ENCODE assay signal across 8 mouse cellular contexts in genomic region chr6:34909631-34910345, GRCm38 (mm10). TPM values are rescaled to one million over a fixed set of nuclear protein-coding genes. Genes with fewer than 3 reads are reported as not detected.
A peak's percentile ranks its signal among the peaks of the same experiment; 100 is the strongest.
DNase-seq lines count a peak whose midpoint lies in the region; ATAC-seq and TF ChIP-seq lines count a peak whose summit lies in the region.

No protein-coding gene starts in this region.

- no peak for TF ChIP-seq CTCF in spleen, adult 2 months (IDR thresholded peaks at IDR 0.05; ENCODE audit: extremely low read depth, insufficient read depth, insufficient read length, insufficient replicate concordance)

- WGBS in spleen, adult 2 months: 49% methylated on average over 8 of the region's 8 CpGs
- WGBS in limb, embryonic 15.5 days: 46% methylated on average over 8 of the region's 8 CpGs
- 41% methylated on average over 8 of the region's 8 CpGs for WGBS in stomach, embryonic 16.5 days

- peak overlapping the region; percentile 56; the same call in 1 of the 2 replicates for H3K9ac ChIP-seq in limb, embryonic 15.5 days
- peak overlapping the region; percentile 81 for H3K9ac ChIP-seq in stomach, embryonic 16.5 days (ENCODE audit: low read length)

- no peak for TF ChIP-seq POLR2A in spleen, adult 2 months (IDR thresholded peaks at IDR 0.05; ENCODE audit: low read depth, low read length)

- DNase-seq in cerebellum, adult 11-12 months: no peak
- no peak for DNase-seq in spleen, adult 2 months (ENCODE audit: low read depth in 1 of 2, low spot score in 2 of 2)
- no peak for DNase-seq in spleen, postnatal 36 days (ENCODE audit: low spot score in 2 of 2)
- no peak for DNase-seq in gastrocnemius, adult 18-20 months (ENCODE audit: low spot score)
- no peak for DNase-seq in layer of hippocampus, adult 11-12 months (ENCODE audit: low spot score)

- H3K4me3 ChIP-seq in spleen, adult 2 months (ENCODE audit: extremely low read depth, insufficient read depth, insufficient read length): peak overlapping the region; percentile 89
- H3K4me3 ChIP-seq in limb, embryonic 15.5 days: peak overlapping the region; percentile 83
- H3K4me3 ChIP-seq in stomach, embryonic 16.5 days (replicated peaks; ENCODE audit: low read length): peak overlapping the region; percentile 80

- 0 out of 2 replicates have a peak, but pooled peaks have one; percentile 7 for ATAC-seq in cerebellum, adult (ENCODE audit: insufficient number of reproducible peaks, low FRiP score, low TSS enrichment)
- ATAC-seq in limb, embryonic 15.5 days (ENCODE audit: insufficient number of reproducible peaks, low FRiP score, low TSS enrichment, low read depth): no peak
- no peak for ATAC-seq in stomach, embryonic 16.5 days (ENCODE audit: insufficient read depth, low FRiP score)

- H3K9me3 ChIP-seq in limb, embryonic 15.5 days: no peaks in the 10 kb centered on the region
- H3K9me3 ChIP-seq in stomach, embryonic 16.5 days (replicated peaks; ENCODE audit: control insufficient read depth, low read length): no peaks in the 10 kb centered on the region

- H3K36me3 ChIP-seq in spleen, adult 2 months (ENCODE audit: control insufficient read depth, insufficient read depth, low read length): peaks cover 18% of the 10 kb centered on the region
- peaks cover 26% of the 10 kb centered on the region for H3K36me3 ChIP-seq in limb, embryonic 15.5 days
- peaks cover 4% of the 10 kb centered on the region for H3K36me3 ChIP-seq in stomach, embryonic 16.5 days (ENCODE audit: control insufficient read depth, insufficient read depth, low read length)

- peaks cover 10% of the 10 kb centered on the region for H3K4me1 ChIP-seq in spleen, adult 2 months (ENCODE audit: control insufficient read depth, insufficient read depth, insufficient read length)
- peaks cover 8% of the 10 kb centered on the region; the same call in 1 of the 2 replicates for H3K4me1 ChIP-seq in limb, embryonic 15.5 days
- peaks cover 5% of the 10 kb centered on the region; the same call in 1 of the 2 replicates for H3K4me1 ChIP-seq in stomach, embryonic 16.5 days (ENCODE audit: control insufficient read depth, insufficient read depth, low read length)

- H3K27ac ChIP-seq in spleen, adult 2 months (ENCODE audit: insufficient read depth, low read length): peak overlapping the region; percentile 79
- H3K27ac ChIP-seq in limb, embryonic 15.5 days: peak overlapping the region; percentile 91
- peak overlapping the region; percentile 86; the same call in 1 of the 2 replicates for H3K27ac ChIP-seq in stomach, embryonic 16.5 days (ENCODE audit: low read length)

- peak overlapping the region; percentile 85 for H3K4me2 ChIP-seq in limb, embryonic 15.5 days
- H3K4me2 ChIP-seq in stomach, embryonic 16.5 days (ENCODE audit: low read depth, low read length): peak overlapping the region; percentile 83

- H3K27me3 ChIP-seq in spleen, adult 2 months (ENCODE audit: control insufficient read depth, insufficient read depth, low read length): no peaks in the 10 kb centered on the region
- no peaks in the 10 kb centered on the region for H3K27me3 ChIP-seq in limb, embryonic 15.5 days
- no peaks in the 10 kb centered on the region for H3K27me3 ChIP-seq in stomach, embryonic 16.5 days (ENCODE audit: control insufficient read depth, insufficient read depth, low read length)

RNA-seq across cellular contexts. Expression of gene Wdr91, which starts 0.9 kb away (rescaled TPM):
- polyA plus RNA-seq in spleen, adult 2 months (2012; rRNA removed): 32.9 and 36.5 TPM in 2 replicates
- polyA plus RNA-seq in limb, embryonic 15.5 days (2015; fragmentation: Nextera tagmentation; extraction: Ambion mirVana): 9.9 and 10.2 TPM in 2 replicates
- 8.8 and 9.6 TPM in 2 replicates for polyA plus RNA-seq in stomach, embryonic 16.5 days (2015; fragmentation: Nextera tagmentation; extraction: Ambion mirVana)
- total RNA-seq in gastrocnemius, adult 18-20 months (2021): 1 to 10 TPM; 4.7 to 6.4 TPM

RNA-seq across cellular contexts. Expression of gene Stra8, which starts 10.2 kb away (rescaled TPM):
- not detected in 2 replicates for polyA plus RNA-seq in spleen, adult 2 months (2012; rRNA removed)
- polyA plus RNA-seq in limb, embryonic 15.5 days (2015; fragmentation: Nextera tagmentation; extraction: Ambion mirVana): not detected in 2 replicates
- polyA plus RNA-seq in stomach, embryonic 16.5 days (2015; fragmentation: Nextera tagmentation; extraction: Ambion mirVana): not detected in 2 replicates
- total RNA-seq in gastrocnemius, adult 18-20 months (2021): not detected

RNA-seq across cellular contexts. Expression of gene Cyren, which starts 31.9 kb away (rescaled TPM):
- 8.0 and 8.1 TPM in 2 replicates for polyA plus RNA-seq in spleen, adult 2 months (2012; rRNA removed)
- 13.4 and 15.8 TPM in 2 replicates for polyA plus RNA-seq in limb, embryonic 15.5 days (2015; fragmentation: Nextera tagmentation; extraction: Ambion mirVana)
- 10.9 and 11.9 TPM in 2 replicates for polyA plus RNA-seq in stomach, embryonic 16.5 days (2015; fragmentation: Nextera tagmentation; extraction: Ambion mirVana)
- total RNA-seq in gastrocnemius, adult 18-20 months (2021): 1 to 10 TPM; 2.8 to 3.7 TPM

RNA-seq across cellular contexts. Expression of gene Tmem140, which starts 46.8 kb away (rescaled TPM):
- polyA plus RNA-seq in spleen, adult 2 months (2012; rRNA removed): 15.0 and 17.4 TPM in 2 replicates
- 2.4 TPM in 2 replicates for polyA plus RNA-seq in limb, embryonic 15.5 days (2015; fragmentation: Nextera tagmentation; extraction: Ambion mirVana)
- polyA plus RNA-seq in stomach, embryonic 16.5 days (2015; fragmentation: Nextera tagmentation; extraction: Ambion mirVana): 2.3 and 2.8 TPM in 2 replicates
- 10 to 100 TPM; 30.5 to 42.8 TPM for total RNA-seq in gastrocnemius, adult 18-20 months (2021)
